Mouse (Mus musculus) spleen, adult 2 months (tissue): ENCODE results near the gene Sypl. TPM values are rescaled to one million over a fixed set of nuclear protein-coding genes. Genes with fewer than 3 reads are reported as not detected.
A peak's percentile ranks its signal among the peaks of the same experiment; 100 is the strongest.
"Not testable (repeated sequence)": the region's sequence is repeated elsewhere in the genome, so short reads cannot be mapped to it uniquely, and the experiment has no call there.

ENCODE experiments used
- DNase-seq, 2 experiments: peaks; one replicate each; pipeline versions ENCODE4 v3.0.0 to v3.0.0-alpha.2; 2012 to 2021; ENCODE audit warnings: low spot score in 2 of 2, low read depth in 1 of 2
- H3K27ac ChIP-seq: fragments of 200-500 bp; 2 replicates; pipeline ENCODE4 v1.5.1; 2012; ENCODE audit warnings: low read length, inconsistent platforms; ENCODE audit not compliant: insufficient read depth
- H3K27me3 ChIP-seq: fragments of 200-500 bp; 2 replicates; pipeline ENCODE4 v1.6.1; 2012; ENCODE audit warnings: mild to moderate bottlenecking, moderate library complexity, low read length, inconsistent platforms; ENCODE audit not compliant: control insufficient read depth, insufficient read depth
- H3K36me3 ChIP-seq: fragments of 200-500 bp; 2 replicates; pipeline ENCODE4 v1.6.1; 2012; ENCODE audit warnings: mild to moderate bottlenecking, low read length, inconsistent platforms; ENCODE audit not compliant: control insufficient read depth, insufficient read depth
- H3K4me1 ChIP-seq: fragments of 200-500 bp; 2 replicates; pipeline ENCODE4 v1.6.1; 2011; ENCODE audit warnings: inconsistent platforms; ENCODE audit not compliant: control insufficient read depth, insufficient read depth, insufficient read length
- H3K4me3 ChIP-seq: fragments of 200-500 bp; 2 replicates; pipeline ENCODE4 v1.5.1; 2011; ENCODE audit warnings: mild to moderate bottlenecking, inconsistent platforms; ENCODE audit not compliant: insufficient read depth, insufficient read length; ENCODE audit errors: extremely low read depth
- CTCF ChIP-seq: fragments of 200-500 bp; IDR thresholded peaks from 2 replicates; pipeline ENCODE4 v1.5.1; 2011; ENCODE audit warnings: mild to moderate bottlenecking, inconsistent platforms; ENCODE audit not compliant: insufficient read depth, insufficient read length, insufficient replicate concordance; ENCODE audit errors: extremely low read depth
- POLR2A ChIP-seq: fragments of 200-500 bp; IDR thresholded peaks from 2 replicates; pipeline ENCODE4 v1.6.1; 2011; ENCODE audit warnings: low read depth, low read length, inconsistent platforms
- WGBS: fragments of 180-500 bp; shearing (Covaris S2); methylation state at CpG from one replicate; pipeline ENCODE4 v1.1.7; 2018; 5-methylcytosine and 5-hydroxymethylcytosine counted together
- polyA plus RNA-seq: library from polyadenylated mRNA; depleted of rRNA; stranded (reverse); fragments of >200 nt; gene quantifications from 2 replicates; pipeline ENCODE4 v1.2.3, GENCODE M21; 2012

The Sypl gene
- polyA plus RNA-seq, 1 experiment = 36.9 TPM

GRCm38 (mm10) chr12:32998766-32999165, 45.1 kb downstream of the Sypl start:
- Histone ChIP-seq H3K27ac (peak overlapping the region; percentile 81), H3K4me3 (no peak overlapping the region), H3K4me1 (peaks cover 30% of the 10 kb centered on the region), H3K36me3 (no peaks in the 10 kb centered on the region), H3K27me3 (no peaks in the 10 kb centered on the region)
- TF ChIP-seq CTCF (no peak), POLR2A (no peak)
- 11% methylated on average over 5 of the region's 5 CpGs for WGBS
- no peak for DNase-seq

GRCm38 (mm10) chr12:32999778-33000177, 46.1 kb downstream of the Sypl start:
- DNase-seq = not testable (repeated sequence)

GRCm38 (mm10) chr12:33000402-33000801, 46.7 kb downstream of the Sypl start:
- H3K36me3 ChIP-seq = no peaks in the 10 kb centered on the region
- H3K4me3 ChIP-seq = no peak overlapping the region
- H3K4me1 ChIP-seq = peaks cover 19% of the 10 kb centered on the region
- no peak overlapping the region for H3K27ac ChIP-seq
- no peak for TF ChIP-seq POLR2A
- TF ChIP-seq CTCF = no peak
- WGBS = 74% methylated on average over 4 of the region's 4 CpGs
- no peak for DNase-seq
- no peaks in the 10 kb centered on the region for H3K27me3 ChIP-seq

More at GRCm38 (mm10) chr12:32999778-33000177, 46.1 kb downstream of the Sypl start:
- H3K27me3 ChIP-seq, H3K36me3 ChIP-seq, H3K4me3 ChIP-seq: not testable (repeated sequence)
- 32% methylated on average over 3 of the region's 3 CpGs for WGBS
- Histone ChIP-seq H3K4me1 (peaks cover 26% of the 10 kb centered on the region), H3K27ac (peak overlapping the region; percentile 66; the same call in 1 of the 2 replicates)

- no peaks in the 10 kb centered on the region for H3K27me3 ChIP-seq
- no peak for TF ChIP-seq POLR2A
- TF ChIP-seq CTCF = no peak
- no peak for DNase-seq
Observed at GRCm38 (mm10) chr12:33003339-33003965, 49.8 kb downstream of the Sypl start.

GRCm38 (mm10) chr12:33005858-33006257, 52.2 kb downstream of the Sypl start:
- no peak overlapping the region for H3K4me3 ChIP-seq
- no peak for DNase-seq
- WGBS = 88% methylated on average over 5 of the region's 5 CpGs
- H3K27ac ChIP-seq = no peak overlapping the region
- H3K4me1 ChIP-seq = peaks cover 12% of the 10 kb centered on the region; the same call in 1 of the 2 replicates
- H3K36me3 ChIP-seq = no peaks in the 10 kb centered on the region
- H3K27me3 ChIP-seq = no peaks in the 10 kb centered on the region
- TF ChIP-seq POLR2A (no peak), CTCF (no peak)

More at GRCm38 (mm10) chr12:33003339-33003965, 49.8 kb downstream of the Sypl start:
- H3K36me3 ChIP-seq = no peaks in the 10 kb centered on the region
- WGBS = 86% methylated on average over 8 of the region's 8 CpGs
- H3K4me3 ChIP-seq = no peak overlapping the region
- peaks cover 15% of the 10 kb centered on the region; the same call in 1 of the 2 replicates for H3K4me1 ChIP-seq
- no peak overlapping the region for H3K27ac ChIP-seq

- Histone ChIP-seq H3K27me3 (no peaks in the 10 kb centered on the region), H3K36me3 (no peaks in the 10 kb centered on the region), H3K4me3 (no peak overlapping the region), H3K4me1 (peaks cover 12% of the 10 kb centered on the region; the same call in 1 of the 2 replicates), H3K27ac (no peak overlapping the region)
- WGBS = 91% methylated on average over 2 of the region's 2 CpGs
- DNase-seq = no peak
- TF ChIP-seq CTCF (no peak), POLR2A (no peak)
Observed at GRCm38 (mm10) chr12:33007176-33007575, 53.5 kb downstream of the Sypl start.

- Histone ChIP-seq H3K27me3 (no peaks in the 10 kb centered on the region), H3K27ac (no peak overlapping the region), H3K36me3 (no peaks in the 10 kb centered on the region), H3K4me3 (no peak overlapping the region), H3K4me1 (peaks cover 12% of the 10 kb centered on the region; the same call in 1 of the 2 replicates)
- 65% methylated on average over 7 of the region's 7 CpGs for WGBS
- DNase-seq = no peak
- no peak for TF ChIP-seq POLR2A
- no peak for TF ChIP-seq CTCF
Observed at GRCm38 (mm10) chr12:33008305-33009110, 54.8 kb downstream of the Sypl start.
